Mouse (Mus musculus) adrenal gland, adult 2 months (tissue): ENCODE data around the gene E330034G19Rik. TPM values are rescaled to one million over a fixed set of nuclear protein-coding genes. Genes with fewer than 3 reads are reported as not detected.
"Not testable (repeated sequence)": the region's sequence is repeated elsewhere in the genome, so short reads cannot be mapped to it uniquely, and the experiment has no call there.

Experiments used
- DNase-seq: peaks from one replicate; pipeline ENCODE4 v3.0.0; 2021
- polyA plus RNA-seq: library from polyadenylated mRNA; depleted of rRNA; stranded (reverse); fragments of >200 nt; gene quantifications from 2 replicates; pipeline ENCODE4 v1.2.3, GENCODE M21; 2012; rRNA removed
- total RNA-seq, 2 experiments: library from RNA; stranded (reverse); gene quantifications; 2 replicates each; pipeline ENCODE4 v1.2.3; 2021

The E330034G19Rik gene
- total and polyA plus RNA-seq, 3 experiments: not detected

- not testable (repeated sequence) for DNase-seq
These were observed 54.0 kb downstream of the E330034G19Rik start for GRCm38 (mm10) chr14:24347007-24347406.

- peak; percentile 45 for DNase-seq
These were observed 65.4 kb downstream of the E330034G19Rik start for GRCm38 (mm10) chr14:24358295-24358951.

Other genes starting within 250 kb of the E330034G19Rik start
- gene Dlg5, start 47.3 kb upstream of the E330034G19Rik start, total RNA-seq: 10 to 100 TPM; 44.5 to 48.6 TPM
- gene Dlg5, start 47.3 kb upstream of the E330034G19Rik start, polyA plus RNA-seq: 65.2 and 72.1 TPM in 2 replicates
- gene Polr3a, start 193.8 kb downstream of the E330034G19Rik start, total RNA-seq: 10 to 100 TPM; 15.2 to 18.2 TPM
- gene Polr3a, start 193.8 kb downstream of the E330034G19Rik start, polyA plus RNA-seq: 2.6 and 4.1 TPM in 2 replicates
- gene Rps24, start 193.9 kb downstream of the E330034G19Rik start, total RNA-seq: 1,000 to 10,000 TPM; 1,786 to 2,185 TPM
- 71.2 and 105 TPM in 2 replicates for gene Rps24, start 193.9 kb downstream of the E330034G19Rik start, polyA plus RNA-seq